Mouse (Mus musculus) thymus, postnatal 36 days (tissue): ENCODE data around the gene Capn11.
"Not testable (repeated sequence)": the region's sequence is repeated elsewhere in the genome, so short reads cannot be mapped to it uniquely, and the experiment has no call there.

Experiments used
- DNase-seq, 2 experiments: peaks; one replicate each; pipeline ENCODE4 v3.0.0; 2022; ENCODE audit warnings: mixed read lengths in 2 of 2

Capn11 gene

DNA sequence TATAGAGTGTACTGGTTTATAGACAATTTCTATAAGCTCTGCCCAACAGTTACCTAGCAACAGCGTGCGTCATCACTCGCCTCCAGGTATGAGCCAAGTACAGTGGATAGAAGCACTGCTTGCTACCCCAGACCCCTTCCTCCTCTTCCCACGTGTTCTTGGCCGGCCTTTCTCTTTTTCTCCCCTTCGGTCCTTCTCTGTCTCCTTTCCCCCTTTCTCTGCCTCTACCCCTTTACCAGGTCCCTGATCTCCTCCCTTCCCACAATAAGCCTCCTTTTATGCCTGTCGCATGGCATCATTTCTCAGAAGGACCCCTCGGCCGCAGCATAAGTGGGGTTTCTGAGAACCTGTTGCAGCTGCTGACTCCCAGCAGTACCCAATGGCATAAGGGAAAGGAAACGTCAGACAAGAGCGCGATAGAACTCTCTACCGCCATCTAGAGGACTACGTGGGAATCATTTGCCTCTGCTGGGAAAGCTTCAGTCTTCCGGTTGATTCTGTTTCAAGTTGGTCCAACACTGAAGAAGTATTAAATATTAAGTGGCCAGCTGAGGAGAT lies 32.5 kb downstream of the Capn11 start:
- DNase-seq, result peak; percentile 63 to 72

DNA sequence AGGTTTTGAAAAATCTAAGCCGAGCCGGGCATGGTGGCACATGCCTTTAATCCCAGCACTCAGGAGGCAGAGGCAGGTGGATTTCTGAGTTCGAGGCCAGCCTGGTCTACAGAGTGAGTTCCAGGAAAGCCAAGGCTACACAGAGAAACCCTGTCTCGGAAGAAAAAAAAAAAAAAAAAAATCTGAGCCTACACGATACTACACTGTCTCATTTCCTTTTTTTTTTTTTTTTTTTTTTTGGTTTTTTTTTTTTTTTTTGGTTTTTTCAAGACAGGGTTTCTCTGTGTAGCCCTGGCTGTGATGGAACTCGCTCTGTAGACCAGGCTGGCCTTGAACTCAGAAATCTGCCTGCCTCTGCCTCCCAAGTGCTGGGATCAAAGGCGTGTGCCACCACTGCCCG lies 35.7 kb downstream of the Capn11 start:
- not testable (repeated sequence) for DNase-seq

DNA sequence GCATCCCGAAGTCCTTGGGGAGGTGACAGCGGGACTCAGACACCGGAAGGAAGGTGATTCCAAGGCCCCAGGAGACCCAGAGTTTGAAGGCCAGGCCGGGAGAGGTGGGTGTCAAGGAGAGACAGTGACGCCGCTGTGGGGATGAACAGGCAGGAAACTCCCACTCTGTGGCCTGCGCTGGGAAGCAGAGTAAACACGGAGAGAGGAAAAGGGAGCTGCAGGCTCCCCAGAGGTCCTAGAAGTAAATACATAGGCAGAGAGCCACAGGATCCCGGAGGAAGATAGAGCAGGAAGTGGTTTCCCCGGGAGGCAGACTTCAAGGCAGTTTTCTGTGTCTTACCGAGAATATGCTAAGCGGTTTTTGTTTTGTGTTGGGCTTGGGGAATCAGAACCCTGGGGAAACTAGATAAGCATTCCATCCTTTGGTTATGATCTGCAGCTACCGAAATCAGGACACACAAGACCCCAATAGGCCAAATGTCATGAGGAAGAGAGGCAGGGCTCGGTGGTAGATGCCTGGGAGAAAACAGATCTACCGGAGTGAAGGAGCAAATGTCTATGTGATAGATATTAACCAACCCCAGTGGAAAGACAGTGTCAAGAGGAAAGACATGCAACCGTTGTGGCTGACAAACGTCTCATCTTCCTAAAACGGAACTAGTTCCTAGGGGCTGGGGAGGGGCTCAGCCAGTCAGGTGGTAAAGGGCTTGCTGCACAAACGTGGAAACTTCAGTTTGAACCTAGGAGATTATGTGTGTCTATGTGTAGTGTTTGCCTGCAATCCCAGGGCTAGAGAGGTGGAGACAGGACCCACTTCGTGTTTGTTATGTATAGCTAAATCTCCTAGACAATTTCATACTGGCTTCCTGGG lies 39.5 kb downstream of the Capn11 start:
- peak; percentile 53 to 61 for DNase-seq

DNA sequence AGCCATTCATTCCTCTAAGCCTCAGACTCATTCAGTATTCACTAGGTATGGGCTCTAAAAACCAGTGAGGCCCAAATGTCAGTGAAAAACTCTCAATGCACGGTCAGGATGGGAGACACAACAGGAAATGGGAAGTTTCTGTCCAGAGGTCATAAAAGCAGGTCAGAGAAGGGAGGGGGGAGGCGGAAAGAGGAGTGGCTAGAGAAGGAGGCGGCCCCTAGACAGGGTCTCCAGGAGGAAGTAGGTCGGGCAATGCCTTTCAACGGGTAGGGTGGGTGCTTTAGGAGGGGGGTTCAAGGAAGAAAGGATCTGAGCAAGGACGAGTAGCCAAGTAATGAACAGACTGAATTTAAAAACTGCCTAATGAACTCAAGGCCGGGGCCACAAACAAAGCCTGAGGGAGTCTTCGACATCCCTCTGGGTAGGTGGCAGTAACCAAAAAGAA lies 40.2 kb downstream of the Capn11 start:
- DNase-seq, result peak; percentile 68 to 81

DNA sequence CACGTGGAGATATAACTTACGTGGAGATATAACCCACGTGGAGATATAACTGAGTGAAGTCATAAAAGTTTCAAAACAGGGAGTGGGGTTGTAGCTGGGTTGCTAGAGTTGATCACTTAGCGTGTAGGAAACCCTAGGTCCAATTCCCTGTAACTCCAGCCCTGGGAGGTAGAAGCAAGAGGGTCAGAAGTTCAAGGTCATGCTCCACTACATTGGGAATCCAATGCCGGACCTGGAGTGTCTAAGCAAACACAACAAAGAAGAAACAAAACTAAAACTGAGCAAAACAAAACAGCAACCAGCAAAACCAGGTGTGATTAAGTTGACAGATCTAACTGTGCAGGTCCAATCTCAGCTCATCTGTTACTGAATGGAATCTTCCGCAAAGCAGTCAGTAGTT lies 41.5 kb downstream of the Capn11 start:
- no peak for DNase-seq

DNA sequence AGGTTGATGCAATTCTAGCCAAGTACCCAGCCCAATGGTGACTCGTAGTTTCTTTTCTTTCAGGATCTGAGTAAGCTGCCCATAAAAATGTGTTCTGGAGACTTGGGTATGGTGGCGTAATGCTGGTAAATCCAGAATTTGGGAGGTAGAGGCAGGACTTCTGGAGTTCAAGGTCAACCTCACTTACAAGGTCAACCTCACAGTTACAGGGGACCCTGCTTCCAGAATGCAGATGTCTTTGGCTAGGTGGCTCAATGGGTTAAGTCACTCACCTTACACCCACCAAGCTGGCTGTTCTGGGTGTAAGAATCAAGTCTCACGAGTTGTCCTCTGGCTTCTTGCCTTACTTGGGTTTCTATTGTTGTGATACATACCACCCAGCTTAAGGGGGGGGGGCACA lies 42.4 kb downstream of the Capn11 start:
- DNase-seq, result no peak

DNA sequence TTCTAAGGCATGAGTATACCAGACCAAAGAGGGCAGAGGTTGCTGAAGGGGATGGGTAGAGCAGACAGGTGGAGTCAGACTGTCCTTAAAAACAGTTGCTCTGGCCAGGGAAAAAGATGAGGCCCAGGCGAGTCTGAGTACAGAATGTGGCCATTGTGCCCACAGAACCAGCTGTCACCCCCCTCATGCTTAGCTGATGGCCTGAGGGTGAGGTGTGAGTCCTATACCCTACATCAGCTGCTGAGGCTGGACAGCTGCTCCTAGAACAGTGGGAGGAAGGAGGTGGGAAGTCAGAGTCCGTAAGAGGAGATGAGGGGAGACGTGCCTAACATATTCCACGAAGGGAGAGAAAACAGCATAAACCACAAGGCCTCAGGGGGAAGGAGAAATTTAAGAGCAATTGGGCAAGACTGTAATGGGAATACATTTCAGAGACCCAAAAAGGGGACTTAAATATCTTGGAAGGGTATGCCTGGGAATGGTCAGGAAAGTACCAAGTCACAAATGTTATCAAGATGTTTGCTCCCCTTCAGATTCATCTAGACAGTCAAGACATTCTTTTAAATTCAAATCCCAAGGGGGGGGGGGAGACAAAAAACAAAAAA lies 43.0 kb downstream of the Capn11 start:
- DNase-seq, result no peak

DNA sequence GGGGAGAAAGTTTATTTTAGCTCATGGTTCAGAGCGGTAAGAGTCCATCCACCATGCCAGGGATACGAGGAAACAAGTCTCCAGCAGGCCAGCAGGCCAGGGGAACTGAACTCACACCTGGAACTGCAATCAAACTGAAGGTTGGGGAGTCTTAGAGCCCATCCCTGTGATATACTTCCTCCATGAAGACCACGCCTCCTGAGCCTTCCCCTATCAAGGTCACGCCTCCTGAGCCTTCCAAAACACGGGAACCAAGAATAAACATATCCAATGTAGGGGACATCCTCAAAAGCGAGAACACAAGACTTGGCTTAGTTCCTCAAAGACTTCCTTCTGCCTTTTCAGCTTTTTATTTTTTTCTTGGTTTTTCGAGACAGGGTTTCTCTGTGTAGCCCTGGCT lies 46.2 kb downstream of the Capn11 start:
- DNase-seq, result no peak

DNA sequence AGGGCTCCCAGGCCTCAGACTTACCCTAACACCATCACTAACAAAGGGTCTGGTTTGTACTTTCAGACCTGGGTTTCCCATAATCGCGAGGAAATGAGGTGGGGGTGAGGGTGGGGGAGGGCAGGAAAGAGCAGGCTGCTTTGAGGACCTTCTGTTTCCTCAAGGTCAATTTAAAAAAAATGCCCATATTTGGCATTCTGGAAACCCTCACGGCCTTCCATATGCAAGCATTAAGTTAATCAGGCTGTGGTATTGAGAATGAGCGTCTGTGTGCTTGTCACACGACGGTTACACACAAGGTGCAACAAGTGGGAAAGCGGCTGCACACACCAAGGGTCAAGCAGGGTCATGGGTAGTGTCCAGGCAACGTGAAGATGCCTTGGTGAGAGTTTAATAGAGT lies 47.1 kb downstream of the Capn11 start:
- no peak for DNase-seq

DNA sequence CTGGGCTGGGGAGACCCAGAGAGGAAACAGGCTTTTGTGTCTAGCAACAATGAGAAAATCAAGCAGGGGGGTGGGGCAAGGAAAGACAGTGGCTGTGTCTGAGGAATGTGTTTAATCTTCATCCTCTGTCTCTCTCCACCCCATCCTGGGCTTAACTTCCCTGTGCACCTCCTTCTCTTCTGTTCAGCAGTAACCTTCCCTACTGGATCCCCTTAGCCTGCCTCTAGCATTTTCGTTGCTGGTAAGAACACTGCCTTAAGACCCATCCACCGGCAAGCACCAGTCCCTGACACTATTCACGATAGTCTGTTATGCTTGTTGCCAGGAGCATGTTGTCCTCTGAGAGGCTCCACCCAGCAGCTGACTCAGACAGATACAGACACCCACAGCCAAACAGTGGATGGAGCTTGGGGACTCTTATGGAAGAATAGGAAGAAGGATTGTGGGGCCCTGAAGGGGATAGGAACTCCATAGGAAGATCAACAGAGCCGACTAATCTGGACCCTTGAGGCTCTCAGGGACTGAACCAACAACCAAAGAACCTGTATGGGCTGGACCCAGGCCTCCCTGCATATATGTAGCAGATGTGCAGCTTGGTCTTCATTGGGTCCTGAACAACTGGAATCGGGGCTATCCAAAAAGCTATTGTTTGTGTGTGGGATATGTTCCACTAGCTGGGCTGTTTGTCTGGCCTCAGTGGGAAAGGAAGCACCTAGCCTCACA lies 48.8 kb downstream of the Capn11 start:
- DNase-seq, result no peak

DNA sequence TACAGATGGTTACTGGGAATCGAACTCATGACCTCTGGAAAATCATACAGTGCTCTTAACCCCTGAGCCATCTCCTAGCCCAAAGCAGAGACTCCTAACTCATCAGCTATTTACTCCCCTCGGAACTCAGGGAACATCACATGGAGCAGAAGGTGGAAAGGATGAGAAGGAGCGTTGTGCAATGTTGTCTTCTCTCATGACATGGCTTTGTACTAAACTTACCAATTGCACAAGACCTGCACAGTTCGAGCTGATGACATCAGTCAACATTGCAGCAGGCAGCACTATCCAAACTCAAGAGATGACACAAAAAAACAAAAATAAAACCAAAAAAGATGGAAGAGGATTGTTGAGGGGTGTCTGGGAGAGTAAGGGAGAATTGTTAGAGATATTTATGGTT lies 50.7 kb downstream of the Capn11 start:
- no peak for DNase-seq

DNA sequence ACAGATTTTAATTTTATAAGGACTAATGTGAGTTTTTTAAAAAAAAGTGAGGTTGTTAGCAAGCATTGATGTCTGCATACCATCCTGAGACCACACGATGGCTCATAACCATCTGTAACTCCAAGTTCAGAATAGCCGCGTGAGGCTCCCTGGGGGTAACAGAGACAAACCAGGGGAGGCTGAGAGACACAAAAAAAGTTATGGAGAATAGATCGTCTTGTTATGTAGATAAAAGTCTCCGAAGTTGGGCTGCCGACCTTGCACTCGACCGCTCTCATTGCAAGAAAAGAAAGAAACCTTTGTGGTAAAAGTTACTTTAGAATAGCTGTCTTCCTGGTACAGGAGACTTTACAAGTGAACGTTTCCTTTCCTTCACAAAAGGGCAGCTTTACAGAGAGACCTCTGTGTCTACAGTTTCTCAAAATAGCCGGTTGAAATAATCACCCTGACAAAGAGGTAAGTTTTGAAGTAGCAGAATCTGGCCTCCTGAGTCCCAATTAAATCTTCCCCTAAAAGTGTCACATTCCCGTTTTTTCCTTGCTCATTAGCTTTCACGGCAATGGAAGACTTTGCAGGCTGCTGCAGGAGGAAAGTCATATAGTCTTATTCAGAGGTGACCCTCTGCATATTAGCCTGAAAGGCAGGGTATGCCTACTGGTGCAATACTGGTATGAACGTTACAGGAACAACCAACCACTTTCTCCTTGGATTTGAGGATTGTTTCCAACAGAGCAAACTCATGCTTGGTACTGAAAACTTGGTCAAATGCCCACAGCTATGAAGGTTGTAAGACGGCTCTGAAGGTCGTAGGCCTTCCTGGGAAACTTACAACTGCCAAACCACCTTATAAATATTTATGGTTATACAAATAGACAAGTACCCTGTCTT lies 51.9 kb downstream of the Capn11 start:
- DNase-seq, result no peak

DNA sequence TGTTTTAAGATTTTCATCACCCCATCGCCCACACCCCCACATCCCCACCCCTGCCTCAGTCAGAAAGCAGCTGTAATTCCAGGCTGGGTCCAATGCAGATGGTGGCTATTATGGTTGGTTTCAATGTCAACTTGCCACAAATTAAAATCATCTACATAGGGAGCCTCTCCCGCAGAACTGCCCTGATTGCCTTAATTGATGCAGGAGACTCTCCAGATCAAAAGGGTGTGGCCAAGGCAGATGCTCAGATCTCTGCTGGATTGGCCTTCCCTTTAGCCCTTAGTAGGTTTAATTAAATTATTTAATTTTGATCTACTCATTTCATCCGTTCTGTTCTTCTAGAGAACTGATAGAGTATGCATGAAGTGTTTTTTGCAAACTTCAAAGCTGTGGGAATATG lies 56.1 kb downstream of the Capn11 start:
- no peak for DNase-seq

DNA sequence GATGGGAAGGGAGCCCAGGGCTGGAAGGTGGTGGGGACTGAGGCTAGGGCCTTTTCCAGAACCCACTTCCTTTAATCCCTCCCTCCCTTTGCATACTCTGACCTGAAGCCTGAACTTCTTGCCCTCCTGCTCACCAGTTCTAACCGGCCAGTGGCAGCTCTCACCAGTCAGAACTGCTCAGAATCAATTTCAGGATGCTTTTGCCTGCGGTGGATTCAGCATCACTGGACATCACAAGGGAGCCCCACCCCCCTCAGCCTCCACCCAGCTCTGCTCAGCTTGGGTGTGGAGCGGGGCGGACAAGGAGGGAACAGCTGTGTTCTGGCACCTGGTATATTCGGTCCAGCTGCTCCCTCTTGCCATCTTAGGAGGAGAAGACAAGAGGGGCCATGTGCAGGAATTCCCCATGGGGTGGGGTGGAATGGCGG lies 57.2 kb downstream of the Capn11 start, which contains the start of gene Mymx:
Gene Mymx, minus strand, starts transcription at position 226 of the 428 bp plus-strand sequence.
- DNase-seq, result no peak

DNA sequence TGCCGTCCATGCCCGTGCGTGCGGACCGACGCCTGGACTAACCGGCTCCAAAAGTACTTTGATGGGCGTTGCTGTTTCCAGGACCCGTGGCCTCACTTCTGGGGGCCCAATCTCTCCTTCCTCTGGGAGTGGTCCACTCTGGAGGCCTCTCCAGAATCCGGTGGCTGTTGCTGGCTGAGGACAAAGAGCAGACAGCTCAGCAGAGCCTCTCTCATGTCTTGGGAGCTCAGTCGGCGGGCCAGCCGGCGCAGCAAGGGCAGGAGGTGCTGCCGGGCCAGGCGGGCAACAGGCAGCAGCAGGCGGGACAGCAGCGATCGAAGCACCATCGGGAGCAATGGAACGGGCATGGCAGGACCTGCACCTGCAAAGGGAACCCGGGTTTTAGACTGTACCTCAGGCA lies 57.8 kb downstream of the Capn11 start:
- no peak for DNase-seq

DNA sequence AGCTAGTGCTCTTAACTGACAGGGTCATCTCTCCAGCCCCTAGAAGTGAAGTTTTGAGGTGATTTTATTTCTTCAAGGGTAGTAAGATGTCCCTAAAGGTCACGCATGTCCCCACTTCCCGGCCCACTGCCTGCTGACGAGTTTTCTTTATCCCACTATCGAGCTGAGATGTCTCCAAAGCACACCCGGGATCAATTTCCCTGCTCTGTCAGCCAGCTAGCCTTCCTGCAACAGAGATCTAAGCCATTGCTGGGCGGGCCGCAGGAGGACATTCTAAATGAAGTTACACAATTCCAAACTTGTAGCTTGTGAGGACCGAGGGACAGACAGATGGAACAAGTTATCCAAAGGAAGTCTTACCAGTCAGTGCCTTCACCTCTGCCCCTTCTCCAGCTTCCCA lies 58.9 kb downstream of the Capn11 start:
- DNase-seq, result no peak

DNA sequence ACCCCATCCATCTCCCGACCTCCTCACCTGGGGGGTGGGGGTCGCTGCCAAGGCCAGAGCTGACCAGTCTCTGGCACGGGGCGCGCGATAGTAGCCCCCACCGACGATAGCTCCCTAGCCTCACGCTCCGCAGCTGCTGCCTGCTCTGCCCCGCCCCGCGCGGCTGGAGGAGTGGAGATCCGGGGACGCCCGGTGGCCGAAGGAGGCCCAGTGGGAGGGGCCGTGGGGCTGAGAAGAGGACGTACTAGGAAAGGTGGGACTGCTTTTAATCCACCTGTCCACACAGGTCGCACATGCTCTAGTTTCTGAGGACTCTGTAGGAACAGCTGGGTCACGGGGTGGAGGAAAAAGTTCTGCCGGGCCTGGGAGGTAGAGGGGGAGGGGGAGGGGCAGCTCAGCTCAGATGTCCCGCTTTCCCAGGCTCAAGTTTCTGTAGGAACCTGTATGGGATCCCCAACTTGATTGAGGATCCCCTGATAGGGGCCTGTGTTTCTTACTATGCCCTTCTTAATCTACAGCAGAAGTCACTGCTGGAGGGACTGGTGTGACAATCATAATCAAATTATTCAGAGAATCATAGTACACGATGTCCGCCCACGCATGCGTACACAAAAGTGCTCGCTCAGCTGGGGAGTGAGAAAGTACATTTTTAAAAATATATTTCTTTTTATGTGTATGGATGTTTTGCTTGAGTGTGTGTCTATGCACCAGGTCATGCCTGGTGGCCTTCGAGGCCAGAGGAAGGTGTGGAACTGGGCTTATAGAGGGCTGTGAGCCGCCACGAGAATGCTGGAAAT lies 59.5 kb downstream of the Capn11 start, which contains the start of gene Slc29a1:
Gene Slc29a1, minus strand, starts transcription at position 161 of the 797 bp plus-strand sequence.
- DNase-seq, result peak in 1 of 2 experiments; percentile 44

DNA sequence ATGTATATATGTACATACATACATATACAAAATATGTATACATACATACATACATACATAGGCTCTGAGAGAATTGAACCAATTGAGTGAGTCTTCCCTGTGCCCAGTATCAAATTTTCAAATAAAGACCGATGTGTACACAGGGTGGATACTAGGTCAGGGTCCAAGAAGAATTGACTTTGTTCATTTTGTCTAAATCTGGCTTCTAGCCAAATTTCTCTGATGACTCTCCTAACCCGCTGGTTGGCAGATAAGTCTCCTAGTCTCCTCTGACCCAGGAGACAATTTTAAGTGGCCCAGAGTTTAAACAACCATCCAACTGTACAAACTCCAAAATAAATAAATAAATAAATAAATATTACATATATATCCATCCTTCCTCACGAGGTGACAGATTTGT lies 60.2 kb downstream of the Capn11 start:
- no peak for DNase-seq

DNA sequence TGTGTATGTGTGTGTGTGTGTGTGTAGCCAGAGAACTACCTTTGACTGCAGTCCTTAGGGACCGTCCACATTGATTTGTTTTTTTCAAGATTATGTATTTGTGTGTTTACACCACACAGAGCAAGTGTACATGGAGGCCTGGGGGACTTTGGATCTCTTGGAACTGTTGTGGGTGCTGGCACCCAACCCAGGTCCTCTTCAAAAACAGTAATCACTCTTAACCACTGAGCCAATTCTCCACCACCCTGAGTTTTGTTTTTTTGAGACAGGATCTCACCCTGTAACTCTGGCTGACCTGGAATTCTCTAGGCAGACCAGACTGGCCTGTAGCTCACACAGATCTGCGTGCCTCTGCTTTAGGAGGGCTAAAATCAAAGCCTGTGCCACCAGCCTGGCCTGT lies 60.7 kb downstream of the Capn11 start:
- DNase-seq, result no peak

DNA sequence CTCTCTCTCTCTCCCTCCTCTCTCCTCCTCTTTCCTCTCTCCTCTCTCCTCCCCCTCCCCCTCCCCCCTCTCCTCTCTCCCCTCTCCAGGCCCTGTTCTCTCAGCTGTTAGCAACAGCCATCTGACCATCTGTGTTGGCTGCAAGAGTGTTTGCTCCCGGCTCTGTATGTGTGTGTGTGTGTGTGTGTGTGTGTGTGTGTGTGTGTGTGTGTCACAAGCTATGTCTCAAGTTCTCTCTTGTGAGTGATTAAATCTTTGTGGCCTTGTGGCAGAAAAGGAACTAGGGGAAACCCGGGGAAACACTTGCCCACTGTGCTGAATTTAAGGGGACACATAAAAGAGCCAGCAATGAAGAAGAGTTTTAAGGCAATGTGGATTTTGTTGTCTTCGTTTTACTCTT lies 61.3 kb downstream of the Capn11 start:
- no peak for DNase-seq
